Mouse (Mus musculus) urinary bladder, postnatal 10 days (tissue): Measurements from ENCODE around the gene Gm6899.

Experiments
- DNase-seq: peaks from one replicate; pipeline ENCODE4 v3.0.0; 2022; ENCODE audit warnings: low spot score

Gm6899 gene

GRCm38 (mm10) chr11:26593061-26594059 is at the start of gene Gm6899, which contains the start of gene Vrk2:
TSS of gene Gm6899 (plus strand) at chr11:26593241.
TSS of gene Vrk2 (minus strand) at chr11:26593999.
- peak; percentile 16 for DNase-seq

- DNase-seq: no peak
Measured at GRCm38 (mm10) chr11:26551551-26551950, 41.5 kb upstream of the Gm6899 start.

- DNase-seq: no peak
Measured at GRCm38 (mm10) chr11:26585409-26586366, 7.4 kb upstream of the Gm6899 start.

GRCm38 (mm10) chr11:26586367-26587183 is 6.5 kb upstream of the Gm6899 start:
- DNase-seq: no peak

GRCm38 (mm10) chr11:26587184-26587524 is 5.9 kb upstream of the Gm6899 start:
- no peak for DNase-seq

GRCm38 (mm10) chr11:26592395-26593053 is 517 bp upstream of the Gm6899 start:
- DNase-seq: no peak

GRCm38 (mm10) chr11:26594487-26594886 is 1.4 kb downstream of the Gm6899 start:
- DNase-seq: no peak

GRCm38 (mm10) chr11:26596186-26596585 is 3.1 kb downstream of the Gm6899 start:
- DNase-seq: no peak

- no peak for DNase-seq
Measured at GRCm38 (mm10) chr11:26597145-26597544, 4.1 kb downstream of the Gm6899 start.

GRCm38 (mm10) chr11:26597761-26598160 is 4.7 kb downstream of the Gm6899 start:
- no peak for DNase-seq

- DNase-seq: no peak
Measured at GRCm38 (mm10) chr11:26598876-26599275, 5.8 kb downstream of the Gm6899 start.

GRCm38 (mm10) chr11:26600692-26601091 is 7.7 kb downstream of the Gm6899 start:
- no peak for DNase-seq

- DNase-seq: no peak
Measured at GRCm38 (mm10) chr11:26601571-26602175, 8.6 kb downstream of the Gm6899 start.

GRCm38 (mm10) chr11:26604061-26604655 is 11.1 kb downstream of the Gm6899 start:
- DNase-seq: no peak

GRCm38 (mm10) chr11:26608795-26609194 is 15.8 kb downstream of the Gm6899 start:
- DNase-seq: no peak

- DNase-seq: no peak
Measured at GRCm38 (mm10) chr11:26618475-26619223, 25.6 kb downstream of the Gm6899 start.

GRCm38 (mm10) chr11:26622727-26623126 is 29.7 kb downstream of the Gm6899 start:
- DNase-seq: no peak

- DNase-seq: no peak
Measured at GRCm38 (mm10) chr11:26636239-26636638, 43.2 kb downstream of the Gm6899 start.

GRCm38 (mm10) chr11:26640314-26640785 is 47.3 kb downstream of the Gm6899 start:
- no peak for DNase-seq
